Mouse (Mus musculus) kidney, embryonic 14.5 days (tissue): Measurements from ENCODE around the gene Gm37419. TPM values are rescaled to one million over a fixed set of nuclear protein-coding genes. Genes with fewer than 3 reads are reported as not detected.
A peak's percentile ranks its signal among the peaks of the same experiment; 100 is the strongest.

Experiments
- ATAC-seq: fragments of 200-750 bp; cut with Nextera tagmentation; 2 replicates; pipeline ENCODE4 v1.8.0; 2017; ENCODE audit warnings: moderate number of reproducible peaks, mild to moderate bottlenecking, moderate TSS enrichment, moderate library complexity; ENCODE audit not compliant: low FRiP score, low TSS enrichment
- H3K27ac ChIP-seq: fragments of 300-500 bp; sonication (generic); 2 replicates; pipeline ENCODE4 v1.5.1; 2014; ENCODE audit warnings: low read depth, mild to moderate bottlenecking, low read length, moderate library complexity, mixed read lengths
- H3K27me3 ChIP-seq: fragments of 300-500 bp; sonication (generic); 2 replicates; pipeline ENCODE4 v1.6.1; 2014; ENCODE audit warnings: mild to moderate bottlenecking, low read length; ENCODE audit not compliant: control insufficient read depth, insufficient read depth
- H3K36me3 ChIP-seq: fragments of 300-500 bp; sonication (generic); 2 replicates; pipeline ENCODE4 v1.6.1; 2014; ENCODE audit warnings: low read length, mixed read lengths; ENCODE audit not compliant: control insufficient read depth, insufficient read depth
- H3K4me1 ChIP-seq: fragments of 300-500 bp; sonication (generic); 2 replicates; pipeline ENCODE4 v1.6.1; 2014; ENCODE audit warnings: low read length, mixed read lengths; ENCODE audit not compliant: control insufficient read depth, insufficient read depth
- H3K4me2 ChIP-seq: fragments of 300-500 bp; sonication (generic); replicated peaks from 2 replicates; pipeline ENCODE4 v1.6.1; 2014; ENCODE audit warnings: low read depth, mild to moderate bottlenecking, low read length
- H3K4me3 ChIP-seq: fragments of 300-500 bp; sonication (generic); 2 replicates; pipeline ENCODE4 v1.5.1; 2014; ENCODE audit warnings: mild to moderate bottlenecking, low read length
- H3K9ac ChIP-seq: fragments of 300-500 bp; sonication (generic); 2 replicates; pipeline ENCODE4 v1.6.1; 2014; ENCODE audit warnings: low read depth, mild to moderate bottlenecking, low read length, moderate library complexity
- H3K9me3 ChIP-seq: fragments of 300-500 bp; sonication (generic); 2 replicates; pipeline ENCODE4 v1.6.1; 2016; ENCODE audit warnings: low read length; ENCODE audit not compliant: control insufficient read depth
- WGBS: fragments of 180-500 bp; shearing (Covaris S2); extraction: QIAGEN DNeasy Blood & Tissue Kit; methylation state at CpG from one replicate; pipeline ENCODE4 v1.1.7; 2014; 5-methylcytosine and 5-hydroxymethylcytosine counted together
- polyA plus RNA-seq: library from polyadenylated mRNA; unstranded; fragments of >200 nt; fragmentation: Nextera tagmentation; extraction: Ambion mirVana; gene quantifications from 2 replicates; pipeline ENCODE4 v1.2.1, GENCODE M21; 2014

Gm37419 gene
- polyA plus RNA-seq, 1 experiment from 2014 or later = not detected

DNA sequence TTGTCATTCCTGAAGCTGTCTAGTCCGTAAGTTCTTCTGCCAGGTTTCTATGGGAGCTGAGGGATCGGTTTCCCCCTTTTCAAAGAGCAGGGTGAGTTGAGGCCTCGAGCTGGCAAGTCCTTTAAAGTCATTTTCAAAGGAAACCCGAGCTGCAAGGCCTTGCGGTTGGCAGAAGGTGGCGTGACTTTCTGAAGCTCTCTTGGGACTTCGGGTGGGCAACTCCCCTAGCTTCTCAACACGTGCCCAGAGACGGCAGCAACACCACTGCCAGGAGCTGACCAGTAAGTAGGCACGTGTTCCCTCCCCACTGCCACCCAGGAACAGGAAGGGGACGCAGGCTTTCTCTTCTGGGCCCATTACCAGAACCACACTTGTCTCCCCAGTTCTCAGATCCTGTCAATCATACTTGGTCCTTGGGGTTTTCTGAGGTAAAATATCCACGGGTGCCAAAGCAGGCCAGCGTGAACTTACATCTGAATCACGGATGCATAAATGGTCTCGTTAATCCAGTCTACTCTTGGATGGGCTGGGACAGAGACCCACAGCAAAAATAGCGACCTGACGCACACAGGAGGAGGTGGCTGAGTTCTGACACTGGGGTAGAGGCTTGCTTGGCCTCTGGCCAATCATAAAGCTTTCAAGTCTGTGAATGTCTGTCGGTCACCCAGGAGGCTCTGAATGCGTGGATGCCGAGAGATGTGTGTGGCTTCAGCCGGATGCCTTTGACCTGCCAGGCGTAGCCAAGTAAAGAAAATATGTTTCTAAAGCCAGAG is 24.2 kb upstream of the Gm37419 start:
- Histone ChIP-seq H3K4me1 (no peaks in the 10 kb centered on the region), H3K4me3 (no peak overlapping the region), H3K9me3 (0 out of 2 replicates have a peak, but pooled peaks cover 3% of the 10 kb centered on the region), H3K27me3 (no peaks in the 10 kb centered on the region), H3K27ac (no peak overlapping the region), H3K36me3 (no peaks in the 10 kb centered on the region; the same call in 1 of the 2 replicates), H3K9ac (no peak overlapping the region), H3K4me2 (no peak overlapping the region)
- WGBS = 47% methylated on average over 22 of the region's 22 CpGs
- no peak for ATAC-seq

DNA sequence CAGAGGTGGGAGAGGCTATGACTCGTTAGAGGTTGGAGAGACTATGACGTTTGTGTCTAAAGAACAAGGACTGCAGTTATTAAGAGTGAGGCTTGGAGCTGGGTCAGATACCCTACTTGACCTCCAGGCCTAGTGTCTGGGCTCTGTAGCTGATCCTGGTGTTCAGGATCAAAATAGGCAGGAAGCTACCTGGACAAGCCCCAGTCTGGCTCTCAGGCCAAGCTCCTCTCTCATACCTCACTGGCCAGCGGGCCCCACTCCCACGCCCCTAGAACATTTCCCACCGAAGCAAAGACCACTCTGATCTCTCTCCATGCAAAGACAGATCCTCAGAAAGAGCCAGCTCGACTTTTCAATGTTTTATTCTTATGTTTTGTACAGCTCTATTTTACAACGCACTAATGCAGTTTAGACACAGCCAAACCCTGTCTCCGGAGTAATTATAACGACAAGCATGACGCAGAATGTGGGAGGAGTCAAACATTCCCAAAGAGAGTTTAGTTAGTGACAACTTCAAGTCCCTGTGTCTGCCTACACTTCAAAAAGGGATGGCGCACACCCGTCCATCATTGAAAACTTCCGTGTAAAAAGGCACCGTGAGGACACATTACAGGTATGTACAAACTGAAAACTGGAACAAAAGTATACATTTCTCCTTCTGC is 23.4 kb upstream of the Gm37419 start:
- Histone ChIP-seq H3K9me3 (0 out of 2 replicates have a peak, but pooled peaks cover 3% of the 10 kb centered on the region), H3K36me3 (no peaks in the 10 kb centered on the region; the same call in 1 of the 2 replicates), H3K27me3 (no peaks in the 10 kb centered on the region), H3K4me2 (no peak overlapping the region), H3K4me3 (no peak overlapping the region), H3K9ac (no peak overlapping the region), H3K4me1 (no peaks in the 10 kb centered on the region), H3K27ac (no peak overlapping the region)
- WGBS = 78% methylated on average over 14 of the region's 14 CpGs
- ATAC-seq = no peak

DNA sequence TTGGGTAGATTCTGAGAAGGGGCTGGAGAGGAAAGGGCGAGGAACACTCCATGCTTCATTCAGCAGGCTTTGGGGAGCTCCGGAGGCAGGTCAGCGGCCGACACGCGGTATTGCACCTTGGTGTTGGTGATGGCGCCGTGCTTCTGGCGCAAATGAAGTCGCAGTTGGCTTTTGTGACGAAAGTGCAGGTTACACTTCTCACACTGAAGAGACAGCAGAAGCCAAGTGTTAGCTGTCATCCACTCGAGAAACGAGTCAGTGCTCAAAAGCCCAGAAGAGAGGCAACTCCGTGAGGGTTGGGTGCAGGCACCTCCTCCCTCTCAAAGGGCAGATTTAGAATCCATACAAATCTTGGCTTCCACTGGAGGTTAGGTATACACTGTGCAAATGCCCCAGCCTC is 22.2 kb upstream of the Gm37419 start:
- Histone ChIP-seq H3K4me3 (no peak overlapping the region), H3K9ac (no peak overlapping the region), H3K4me1 (0 out of 2 replicates have a peak, but pooled peaks cover 4% of the 10 kb centered on the region), H3K27ac (no peak overlapping the region), H3K4me2 (no peak overlapping the region), H3K27me3 (no peaks in the 10 kb centered on the region), H3K9me3 (0 out of 2 replicates have a peak, but pooled peaks cover 3% of the 10 kb centered on the region), H3K36me3 (no peaks in the 10 kb centered on the region; the same call in 1 of the 2 replicates)
- ATAC-seq = no peak
- WGBS = 86% methylated on average over 14 of the region's 14 CpGs

DNA sequence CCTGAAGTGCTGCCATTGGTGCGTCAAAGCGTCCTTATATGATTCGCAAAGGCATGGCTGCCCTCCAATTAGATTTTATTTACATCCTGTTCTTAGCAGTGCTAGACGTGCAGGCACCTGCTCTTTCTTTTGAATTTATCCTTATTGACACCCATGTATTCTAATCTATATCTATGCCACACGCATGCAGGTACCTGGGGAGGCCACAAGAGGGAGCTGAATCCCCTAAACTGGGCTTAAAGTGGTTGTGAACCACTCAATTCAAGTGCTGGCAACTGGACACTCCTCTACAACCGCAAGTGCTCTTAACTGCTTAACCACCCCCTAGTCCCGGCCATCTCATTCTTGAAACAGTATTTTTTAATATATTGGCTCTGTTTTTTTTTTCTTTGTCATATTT is 21.0 kb upstream of the Gm37419 start:
- H3K36me3 ChIP-seq = no peaks in the 10 kb centered on the region; the same call in 1 of the 2 replicates
- H3K27ac ChIP-seq = no peak overlapping the region
- no peak overlapping the region for H3K9ac ChIP-seq
- H3K27me3 ChIP-seq = no peaks in the 10 kb centered on the region
- H3K4me2 ChIP-seq = no peak overlapping the region
- no peak overlapping the region for H3K4me3 ChIP-seq
- WGBS = 89% methylated on average over 7 of the region's 7 CpGs
- ATAC-seq = no peak
- H3K9me3 ChIP-seq = 0 out of 2 replicates have a peak, but pooled peaks cover 3% of the 10 kb centered on the region
- 0 out of 2 replicates have a peak, but pooled peaks cover 4% of the 10 kb centered on the region for H3K4me1 ChIP-seq

DNA sequence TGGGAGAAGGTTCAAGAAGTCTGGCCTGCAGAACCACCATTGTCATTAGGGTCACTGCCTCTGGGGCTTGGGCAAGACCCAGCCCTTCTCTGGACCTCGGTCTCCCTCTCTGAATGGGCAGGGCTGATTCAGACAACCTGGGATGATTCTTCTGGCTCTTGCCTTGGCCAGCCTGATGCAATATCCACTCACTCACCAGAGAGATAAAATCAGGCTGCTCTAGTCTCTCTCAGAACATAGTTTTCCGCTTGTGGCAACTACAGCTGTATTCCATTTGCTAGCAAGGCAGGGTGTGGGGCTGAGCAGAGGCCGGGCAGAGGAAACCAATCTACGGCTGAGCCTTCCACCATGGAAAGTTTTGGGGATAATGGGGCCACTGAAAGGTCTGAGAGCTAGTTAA is 19.4 kb upstream of the Gm37419 start:
- 0 out of 2 replicates have a peak, but pooled peaks cover 3% of the 10 kb centered on the region for H3K9me3 ChIP-seq
- H3K27me3 ChIP-seq = no peaks in the 10 kb centered on the region
- H3K4me1 ChIP-seq = 0 out of 2 replicates have a peak, but pooled peaks cover 4% of the 10 kb centered on the region
- H3K4me2 ChIP-seq = no peak overlapping the region
- no peak overlapping the region for H3K27ac ChIP-seq
- ATAC-seq = no peak
- H3K9ac ChIP-seq = no peak overlapping the region
- no peak overlapping the region for H3K4me3 ChIP-seq
- 89% methylated on average over 4 of the region's 4 CpGs for WGBS
- peaks cover 2% of the 10 kb centered on the region; the same call in 1 of the 2 replicates for H3K36me3 ChIP-seq

DNA sequence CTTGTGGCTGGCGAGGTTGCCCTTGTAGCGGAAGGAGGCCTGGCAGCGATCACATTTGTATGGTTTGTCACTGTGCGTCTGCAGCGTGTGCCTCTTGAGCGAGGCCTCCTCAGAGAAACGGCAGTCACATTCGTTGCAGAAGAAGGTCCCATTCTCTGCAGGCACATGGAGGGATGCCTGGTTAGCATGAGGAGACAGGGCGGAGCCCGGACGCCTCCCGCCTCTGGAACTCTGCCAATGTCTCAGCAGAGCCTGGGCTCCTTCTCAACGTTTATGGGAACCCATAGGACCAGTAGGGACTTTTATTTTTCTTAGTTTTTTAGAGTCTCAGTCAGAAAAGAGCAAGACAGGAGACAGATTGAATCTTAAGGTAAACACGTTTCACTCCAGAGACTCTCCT is 18.4 kb upstream of the Gm37419 start:
- no peak overlapping the region for H3K9ac ChIP-seq
- no peak overlapping the region for H3K27ac ChIP-seq
- H3K36me3 ChIP-seq = peaks cover 2% of the 10 kb centered on the region; the same call in 1 of the 2 replicates
- 76% methylated on average over 14 of the region's 14 CpGs for WGBS
- 0 out of 2 replicates have a peak, but pooled peaks have one; percentile 35 for ATAC-seq
- no peak overlapping the region for H3K4me3 ChIP-seq
- H3K4me1 ChIP-seq = 0 out of 2 replicates have a peak, but pooled peaks cover 4% of the 10 kb centered on the region
- no peak overlapping the region for H3K4me2 ChIP-seq
- H3K9me3 ChIP-seq = 0 out of 2 replicates have a peak, but pooled peaks cover 3% of the 10 kb centered on the region
- H3K27me3 ChIP-seq = no peaks in the 10 kb centered on the region

DNA sequence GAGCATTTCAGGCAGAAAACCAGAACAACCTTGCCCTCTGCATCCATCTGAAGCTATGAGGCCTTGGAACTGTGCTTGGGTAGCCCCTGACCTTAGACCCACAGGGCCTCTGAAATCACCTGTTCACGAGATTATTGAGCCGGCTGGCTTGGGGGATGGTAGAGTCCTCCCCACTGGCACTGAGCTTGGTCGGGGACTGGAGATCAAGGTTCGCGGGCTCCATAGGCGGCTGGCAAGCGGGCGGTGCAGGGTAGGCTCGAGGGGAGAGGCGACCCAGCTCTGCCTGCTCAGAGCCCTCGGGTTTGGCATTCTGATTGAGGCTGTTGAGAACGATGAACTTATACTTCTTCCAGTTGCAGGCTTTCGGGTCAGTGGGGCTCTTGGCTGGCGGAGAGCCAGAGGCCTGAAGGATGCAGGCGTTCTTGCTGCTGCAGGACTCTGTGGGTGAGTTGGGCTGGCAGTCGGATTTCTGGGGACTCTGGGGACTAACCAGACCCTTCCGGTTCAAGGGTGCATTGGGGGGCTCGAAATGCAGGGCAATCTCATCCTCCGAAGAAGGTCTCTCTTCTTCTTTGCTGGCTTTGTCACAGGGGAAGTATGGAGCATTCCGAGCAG is 16.0 kb upstream of the Gm37419 start:
- 77% methylated on average over 20 of the region's 20 CpGs for whole genome bisulfite sequencing
- 0 out of 2 replicates have a peak, but pooled peaks cover 3% of the 10 kb centered on the region for H3K9me3 ChIP-seq
- no peak for ATAC-seq
- no peaks in the 10 kb centered on the region for H3K27me3 ChIP-seq
- no peak overlapping the region for H3K27ac ChIP-seq
- H3K9ac ChIP-seq = no peak overlapping the region
- H3K4me2 ChIP-seq = no peak overlapping the region
- 0 out of 2 replicates have a peak, but pooled peaks cover 4% of the 10 kb centered on the region for H3K4me1 ChIP-seq
- H3K36me3 ChIP-seq = peaks cover 2% of the 10 kb centered on the region; the same call in 1 of the 2 replicates
- H3K4me3 ChIP-seq = no peak overlapping the region

DNA sequence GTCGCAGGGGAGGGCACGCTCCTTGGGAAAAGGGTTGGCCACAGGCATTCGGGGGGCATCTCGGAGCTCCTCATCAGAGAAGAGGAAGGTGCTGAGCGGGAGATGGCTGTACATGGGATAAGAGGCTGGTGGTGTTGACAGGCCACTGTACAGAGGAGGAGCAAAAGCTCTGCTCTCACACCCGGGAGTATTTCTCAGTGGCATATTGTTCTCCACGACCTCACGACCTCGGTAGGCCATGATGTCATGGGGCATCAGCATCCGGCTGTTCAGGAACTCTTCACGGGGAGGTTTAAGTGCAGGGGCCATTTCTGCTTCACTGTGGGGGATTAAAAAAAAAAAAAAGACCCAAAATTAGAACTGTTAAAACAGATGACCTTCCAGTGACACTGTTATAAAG is 15.4 kb upstream of the Gm37419 start:
- no peak for ATAC-seq
- 81% methylated on average over 11 of the region's 11 CpGs for WGBS
- H3K4me3 ChIP-seq = no peak overlapping the region
- H3K9me3 ChIP-seq = 0 out of 2 replicates have a peak, but pooled peaks cover under 1% of the 10 kb centered on the region
- H3K4me1 ChIP-seq = 0 out of 2 replicates have a peak, but pooled peaks cover 4% of the 10 kb centered on the region
- H3K27me3 ChIP-seq = no peaks in the 10 kb centered on the region
- no peak overlapping the region for H3K4me2 ChIP-seq
- peaks cover 2% of the 10 kb centered on the region; the same call in 1 of the 2 replicates for H3K36me3 ChIP-seq
- H3K27ac ChIP-seq = no peak overlapping the region
- no peak overlapping the region for H3K9ac ChIP-seq
